Mouse (Mus musculus) myocyte (in vitro differentiated cells): Measurements from ENCODE around the gene Dixdc1.

ENCODE experiments used
- CEBPB ChIP-seq: IDR thresholded peaks from 2 replicates; pipeline ENCODE4 v1.6.1; 2011; ENCODE audit warnings: mild to moderate bottlenecking, moderate library complexity; ENCODE audit not compliant: poor library complexity, insufficient read depth, severe bottlenecking
- E2F4 ChIP-seq: IDR thresholded peaks from one replicate; pipeline ENCODE4 v1.6.1; 2011; ENCODE audit warnings: mild to moderate bottlenecking, control low read depth, moderate library complexity; ENCODE audit not compliant: insufficient read depth
- MAX ChIP-seq: IDR thresholded peaks from one replicate; pipeline ENCODE4 v1.6.1; 2011; ENCODE audit warnings: low read depth, mild to moderate bottlenecking, control low read depth
- MYOD1 ChIP-seq, 3 experiments: IDR thresholded peaks; one replicate each; pipeline ENCODE4 v1.6.1; 2011; ENCODE audit warnings: control low read depth in 2 of 3, low read depth in 2 of 3, mild to moderate bottlenecking in 2 of 3, moderate library complexity in 1 of 3; ENCODE audit not compliant: insufficient read length in 2 of 3, control insufficient read depth in 1 of 3
- MYOG ChIP-seq, 3 experiments: IDR thresholded peaks; one replicate each; pipeline ENCODE4 v1.6.1; 2011; ENCODE audit warnings: control low read depth in 2 of 3, low read depth in 2 of 3, mild to moderate bottlenecking in 2 of 3; ENCODE audit not compliant: insufficient read length in 2 of 3, control insufficient read depth in 1 of 3, insufficient read depth in 1 of 3
- POLR2A ChIP-seq: IDR thresholded peaks from one replicate; pipeline ENCODE4 v1.6.1; 2011; ENCODE audit warnings: low read depth, mild to moderate bottlenecking, control low read depth, moderate library complexity; ENCODE audit not compliant: insufficient read length
- POLR2AphosphoS2 ChIP-seq: IDR thresholded peaks from one replicate; pipeline ENCODE4 v1.6.1; 2011; ENCODE audit warnings: low read depth, control low read depth; ENCODE audit not compliant: insufficient read length
- REST ChIP-seq: IDR thresholded peaks from one replicate; pipeline ENCODE4 v1.6.1; 2011; ENCODE audit warnings: mild to moderate bottlenecking, control low read depth, moderate library complexity; ENCODE audit not compliant: insufficient read depth, insufficient read length
- TCF12 ChIP-seq: IDR thresholded peaks from one replicate; pipeline ENCODE4 v1.6.1; 2011; ENCODE audit warnings: mild to moderate bottlenecking, control low read depth; ENCODE audit not compliant: poor library complexity, insufficient read depth, severe bottlenecking
- TCF3 ChIP-seq: IDR thresholded peaks from one replicate; pipeline ENCODE4 v1.6.1; 2011; ENCODE audit warnings: low read depth, control low read depth; ENCODE audit not compliant: insufficient read length

- TF ChIP-seq POLR2AphosphoS2: no peak
- TF ChIP-seq POLR2A: no peak
- no peak for TF ChIP-seq E2F4
- no peak for TF ChIP-seq MAX
- TF ChIP-seq CEBPB: no peak
- TF ChIP-seq MYOG (IDR thresholded peaks at IDR 0.05; ENCODE audit: control insufficient read depth in 1 of 3, insufficient read depth in 1 of 3, insufficient read length in 2 of 3, low read depth in 2 of 3): no peak
- no peak for TF ChIP-seq MYOD1 (IDR thresholded peaks at IDR 0.05; ENCODE audit: control insufficient read depth in 1 of 3, insufficient read length in 2 of 3, low read depth in 2 of 3)
- no peak for TF ChIP-seq TCF3
- no peak for TF ChIP-seq TCF12
- TF ChIP-seq REST: no peak
Measured at GRCm38 (mm10) chr9:50742744-50743143, 3.4 kb upstream of the Dixdc1 start.
